Mouse (Mus musculus) kidney, adult 2 months (tissue): ENCODE results near the gene Gne.

Experiments used
- CTCF ChIP-seq: fragments of 200-500 bp; conservative IDR thresholded peaks from 2 replicates; pipeline ENCODE4 v1.5.1; 2011; ENCODE audit warnings: low read depth, mild to moderate bottlenecking, control low read depth, low read length, moderate library complexity, mixed read lengths; ENCODE audit not compliant: insufficient read depth, insufficient read length
- POLR2A ChIP-seq: fragments of 200-500 bp; IDR thresholded peaks from one replicate; pipeline ENCODE4 v1.6.1; 2011; ENCODE audit warnings: low read depth, low read length, control low read depth

- TF ChIP-seq CTCF (no peak), POLR2A (no peak)
Measured at GRCm38 (mm10) chr4:44029661-44030066, 54.3 kb downstream of the Gne start.
